Mouse (Mus musculus): ENCODE results near the gene H6pd.
A peak's percentile ranks its signal among the peaks of the same experiment; 100 is the strongest.

GRCm38 (mm10) chr4:150040003-150040581 is 31.3 kb upstream of the H6pd start:
- TF ChIP-seq POLR2A (IDR thresholded peaks at IDR 0.05; ENCODE audit: low read depth, low read length): no peak
- TF ChIP-seq CTCF (conservative IDR thresholded peaks at IDR 0.05 in 1 of 2, IDR thresholded peaks at IDR 0.05 in 1 of 2; ENCODE audit: low read depth in 2 of 2, low read length in 2 of 2): no peak
- TF ChIP-seq TCF12 (IDR thresholded peaks at IDR 0.05; ENCODE audit: low read depth, low read length): peak; percentile 52
- no peak for TF ChIP-seq RAD21 (IDR thresholded peaks at IDR 0.05; ENCODE audit: low read depth, low read length)
- no peak for TF ChIP-seq ELF1 (IDR thresholded peaks at IDR 0.05; ENCODE audit: low read depth, low read length)
- TF ChIP-seq ZKSCAN1 (IDR thresholded peaks at IDR 0.05; ENCODE audit: borderline replicate concordance, low read depth, low read length): no peak
- TF ChIP-seq ZMIZ1 (IDR thresholded peaks at IDR 0.05; ENCODE audit: low read depth, low read length): no peak

Data from CH12.LX (cell line).